ENCODE assay signal across 8 mouse cellular contexts in genomic region chr17:88063980-88064346, GRCm38 (mm10). TPM values are rescaled to one million over a fixed set of nuclear protein-coding genes. Genes with fewer than 3 reads are reported as not detected.
DNase-seq lines count a peak whose midpoint lies in the region; ATAC-seq lines count a peak whose summit lies in the region.

No protein-coding gene starts in this region.

- WGBS in hindbrain, embryonic 10.5 days, result under 1% methylated on average over 23 of the region's 23 CpGs
- WGBS in lung, embryonic 16.5 days, result under 1% methylated on average over 23 of the region's 23 CpGs

- peak; percentile 40 for DNase-seq in MN1 (ENCODE audit: low spot score)
- peak; percentile 74 for DNase-seq in cerebellum, adult 9-10 months
- peak; percentile 35 to 62 for DNase-seq in frontal cortex, adult 2 months (ENCODE audit: extremely low spot score in 1 of 2, low spot score in 1 of 2)
- peak; percentile 71 for DNase-seq in hindbrain, embryonic 10.5 days (ENCODE audit: low spot score)
- DNase-seq in layer of hippocampus, postnatal 10 days (ENCODE audit: low spot score in 2 of 2), result peak; percentile 66 to 76
- DNase-seq in ovary, postnatal 14 days (ENCODE audit: low spot score), result peak; percentile 36
- DNase-seq in thymus, postnatal 10 days (ENCODE audit: low spot score in 2 of 2), result peak; percentile 62 to 68

- peak overlapping the region; percentile 75 for H3K4me2 ChIP-seq in lung, embryonic 16.5 days (ENCODE audit: low read depth, low read length)

- H3K36me3 ChIP-seq in hindbrain, embryonic 10.5 days, result no peaks in the 10 kb centered on the region; the same call in 1 of the 2 replicates
- no peaks in the 10 kb centered on the region for H3K36me3 ChIP-seq in lung, embryonic 16.5 days (ENCODE audit: control insufficient read depth, insufficient read depth, low read length)

- H3K27me3 ChIP-seq in hindbrain, embryonic 10.5 days (ENCODE audit: insufficient read depth, poor library complexity, severe bottlenecking), result no peaks in the 10 kb centered on the region
- H3K27me3 ChIP-seq in lung, embryonic 16.5 days (ENCODE audit: control insufficient read depth, insufficient read depth, low read depth, low read length), result no peaks in the 10 kb centered on the region

- no peaks in the 10 kb centered on the region for H3K9me3 ChIP-seq in hindbrain, embryonic 10.5 days
- no peaks in the 10 kb centered on the region for H3K9me3 ChIP-seq in lung, embryonic 16.5 days (ENCODE audit: control insufficient read depth, low read length)

- peak overlapping the region; percentile 100 for H3K27ac ChIP-seq in hindbrain, embryonic 10.5 days
- peak overlapping the region; percentile 100 for H3K27ac ChIP-seq in lung, embryonic 16.5 days (ENCODE audit: low read length)

- ATAC-seq in lung, embryonic 16.5 days (ENCODE audit: low read depth), result no peak

- peak overlapping the region; percentile 100 for H3K9ac ChIP-seq in lung, embryonic 16.5 days (ENCODE audit: low read length)

- peak overlapping the region; percentile 100 for H3K4me3 ChIP-seq in hindbrain, embryonic 10.5 days
- peak overlapping the region; percentile 99 for H3K4me3 ChIP-seq in lung, embryonic 16.5 days (ENCODE audit: low read length)

- peaks cover 16% of the 10 kb centered on the region for H3K4me1 ChIP-seq in hindbrain, embryonic 10.5 days (replicated peaks)
- peaks cover 12% of the 10 kb centered on the region for H3K4me1 ChIP-seq in lung, embryonic 16.5 days (replicated peaks; ENCODE audit: control insufficient read depth, insufficient read depth, low read length)

RNA-seq across cellular contexts. Expression of gene Fbxo11, which starts 1.1 kb away (rescaled TPM):
- 83.2 and 87.1 TPM in 2 replicates for polyA plus RNA-seq in frontal cortex, adult 2 months (2012; rRNA removed)
- polyA plus RNA-seq in hindbrain, embryonic 10.5 days (2016; fragmentation: Nextera tagmentation; extraction: Ambion mirVana), result 18.2 and 21.6 TPM in 2 replicates
- total RNA-seq in layer of hippocampus, postnatal 10 days (2021), result 100 to 1,000 TPM; 119 to 121 TPM
- 13.6 and 15.1 TPM in 2 replicates for polyA plus RNA-seq in lung, embryonic 16.5 days (2015; fragmentation: Nextera tagmentation; extraction: Ambion mirVana)
